Mouse (Mus musculus): ENCODE results near the gene Rtkn.

DNA sequence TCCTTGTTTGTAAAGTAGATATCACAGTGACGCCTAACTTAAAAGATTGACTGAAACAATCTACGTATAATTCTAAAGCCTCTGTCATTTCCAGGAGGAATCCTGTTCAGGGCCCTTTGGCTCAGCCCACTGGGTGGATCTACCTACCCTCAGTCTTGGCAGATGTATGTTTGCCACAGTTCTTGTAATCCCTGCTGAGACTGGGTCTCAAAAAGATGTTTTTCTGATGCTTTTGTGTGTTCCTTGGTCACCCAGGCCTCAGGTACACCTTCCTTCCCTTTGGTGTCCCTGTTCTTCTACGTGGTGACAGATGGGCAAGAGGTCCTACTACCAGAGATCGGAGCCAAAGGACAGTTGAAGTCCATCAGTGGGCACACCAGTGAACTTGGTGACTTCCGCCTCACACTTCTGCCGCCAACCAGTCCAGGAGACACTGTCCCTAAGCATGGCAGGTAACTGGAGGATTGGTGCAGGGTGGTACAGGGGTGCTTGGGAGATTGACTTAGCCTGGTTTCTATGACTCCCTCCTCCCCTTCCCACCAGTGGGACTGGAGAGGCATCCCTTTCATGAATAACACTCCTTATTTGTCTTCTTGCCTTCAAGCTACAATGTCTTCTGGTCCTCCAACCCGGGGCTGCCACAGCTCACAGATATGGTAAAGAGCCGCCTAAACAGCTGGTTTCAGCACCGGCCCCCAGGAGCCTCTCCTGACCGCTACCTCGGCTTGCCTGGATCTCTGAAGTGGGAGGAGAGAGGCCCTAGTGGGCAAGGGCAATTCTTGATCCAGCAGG lies 18.7 kb upstream of the Rtkn start:
- TF ChIP-seq ZC3H11A (IDR thresholded peaks at IDR 0.05; ENCODE audit: borderline replicate concordance, low read depth, low read length) (no peak), HCFC1 (IDR thresholded peaks at IDR 0.05; ENCODE audit: borderline replicate concordance, insufficient read depth, low read length) (no peak), CHD2 (IDR thresholded peaks at IDR 0.05; ENCODE audit: low read depth, low read length) (no peak), MAFK (IDR thresholded peaks at IDR 0.05; ENCODE audit: insufficient read depth, low read depth, low read length) (no peak), ZNF384 (IDR thresholded peaks at IDR 0.05; ENCODE audit: low read depth, low read length) (no peak)

Measured in ES-E14 (cell line).